Mouse (Mus musculus) midbrain, embryonic 12.5 days (tissue): ENCODE results near the gene Mrpl49. TPM values are rescaled to one million over a fixed set of nuclear protein-coding genes. Genes with fewer than 3 reads are reported as not detected.
"Not testable (repeated sequence)": the region's sequence is repeated elsewhere in the genome, so short reads cannot be mapped to it uniquely, and the experiment has no call there.

Experiments used
- ATAC-seq: fragments of 200-750 bp; cut with Nextera tagmentation; 2 replicates; pipeline ENCODE4 v1.8.0; 2017; ENCODE audit warnings: low read depth, moderate TSS enrichment, moderate library complexity; ENCODE audit not compliant: low FRiP score
- H3K27ac ChIP-seq: fragments of 300-500 bp; sonication (generic); replicated peaks from 2 replicates; pipeline ENCODE4 v1.5.1; 2016; ENCODE audit warnings: mild to moderate bottlenecking
- H3K27me3 ChIP-seq: fragments of 300-500 bp; sonication (generic); 2 replicates; pipeline ENCODE4 v1.6.1; 2016; ENCODE audit warnings: mild to moderate bottlenecking
- H3K36me3 ChIP-seq: fragments of 300-500 bp; sonication (generic); 2 replicates; pipeline ENCODE4 v1.6.1; 2016
- H3K4me1 ChIP-seq: fragments of 300-500 bp; sonication (generic); 2 replicates; pipeline ENCODE4 v1.6.1; 2016
- H3K4me2 ChIP-seq: fragments of 300-500 bp; sonication (generic); replicated peaks from 2 replicates; pipeline ENCODE4 v1.6.1; 2016; ENCODE audit warnings: mild to moderate bottlenecking, moderate library complexity
- H3K4me3 ChIP-seq: fragments of 300-500 bp; sonication (generic); 2 replicates; pipeline ENCODE4 v1.5.1; 2016; ENCODE audit warnings: mild to moderate bottlenecking
- H3K9ac ChIP-seq: fragments of 300-500 bp; sonication (generic); replicated peaks from 2 replicates; pipeline ENCODE4 v1.6.1; 2016; ENCODE audit warnings: mild to moderate bottlenecking, moderate library complexity
- H3K9me3 ChIP-seq: fragments of 300-500 bp; sonication (generic); 2 replicates; pipeline ENCODE4 v1.6.1; 2016; ENCODE audit warnings: mild to moderate bottlenecking
- WGBS: fragments of 180-500 bp; shearing (Covaris S2); methylation state at CpG from one replicate; pipeline ENCODE4 v1.1.7; 2016; 5-methylcytosine and 5-hydroxymethylcytosine counted together
- polyA plus RNA-seq: library from polyadenylated mRNA; unstranded; fragments of >200 nt; fragmentation: Nextera tagmentation; extraction: Ambion mirVana; gene quantifications from 2 replicates; pipeline ENCODE4 v1.2.1, GENCODE M21; 2016

Gene Mrpl49
- polyA plus RNA-seq, 1 experiment from 2014 or later, result 75.8 TPM

DNA sequence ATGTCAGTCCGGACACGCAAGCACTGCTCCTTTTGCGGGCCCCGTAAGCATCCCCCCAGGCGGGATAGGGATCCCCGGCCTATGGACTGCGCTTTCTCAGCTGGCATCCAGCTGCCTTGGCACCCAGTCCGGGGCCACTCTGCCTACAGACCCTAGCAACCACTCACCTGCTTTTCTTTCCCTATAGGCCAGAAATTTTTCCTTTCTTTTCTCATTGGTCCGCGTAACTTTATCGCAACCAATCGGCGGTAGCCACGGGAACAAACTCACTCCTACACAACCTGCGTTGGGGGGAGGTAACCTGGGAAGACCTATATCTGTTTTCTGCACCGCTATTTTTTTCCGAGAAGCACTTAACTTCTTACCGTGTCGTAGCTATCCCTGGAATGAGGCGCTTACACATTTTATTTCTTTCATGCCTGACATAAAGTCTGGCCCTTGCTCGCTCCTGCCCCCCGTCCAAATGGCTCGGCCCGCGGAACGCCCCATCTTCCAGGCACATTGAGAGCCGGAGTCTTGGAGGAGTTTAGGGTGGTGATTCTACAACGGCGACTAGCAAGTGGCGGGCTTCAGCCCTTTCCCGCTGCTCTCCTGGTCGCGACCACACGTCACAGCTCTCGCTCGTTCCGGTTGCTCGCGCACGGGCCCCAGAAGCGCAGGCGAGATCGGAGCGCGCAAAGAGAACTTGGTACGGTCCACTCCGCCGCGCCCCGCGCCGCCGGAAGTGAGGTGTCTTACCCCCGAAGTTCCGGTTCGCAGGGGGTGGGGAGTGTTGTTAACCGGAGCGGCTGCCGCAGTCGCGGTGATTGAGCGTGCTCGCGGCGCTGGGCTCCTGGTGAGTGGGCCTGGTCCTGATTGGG lies 11.1 kb downstream of the Mrpl49 start, which contains the start of gene Syvn1:
TSS of gene Syvn1 (plus strand) at position 283 of the 860 bp plus-strand sequence.
- Histone ChIP-seq H3K9me3 (no peaks in the 10 kb centered on the region), H3K36me3 (peaks cover 34% of the 10 kb centered on the region), H3K27me3 (no peaks in the 10 kb centered on the region), H3K4me3 (peak within 1 kb of the TSS; percentile 97), H3K9ac (peak within 1 kb of the TSS; percentile 91), H3K4me1 (peaks cover 21% of the 10 kb centered on the region), H3K27ac (peak within 1 kb of the TSS; percentile 99), H3K4me2 (peak within 1 kb of the TSS; percentile 99)
- under 1% methylated on average over 65 of the region's 65 CpGs for WGBS
- ATAC-seq, result peak; percentile 88

- Histone ChIP-seq H3K4me2 (peak overlapping the region; percentile 99), H3K9ac (peak overlapping the region; percentile 82), H3K27ac (peak overlapping the region; percentile 99), H3K27me3 (no peaks in the 10 kb centered on the region), H3K36me3 (peaks cover 25% of the 10 kb centered on the region), H3K4me3 (peak overlapping the region; percentile 97), H3K4me1 (peaks cover 21% of the 10 kb centered on the region), H3K9me3 (no peaks in the 10 kb centered on the region)
- WGBS, result 25% methylated on average over 20 of the region's 20 CpGs
- peak; percentile 47 for ATAC-seq
These were observed 12.0 kb downstream of the Mrpl49 start for GRCm38 (mm10) chr19:6045366-6046293.

- H3K27me3 ChIP-seq, H3K36me3 ChIP-seq, H3K9me3 ChIP-seq, H3K4me3 ChIP-seq, H3K27ac ChIP-seq, ATAC-seq, H3K4me2 ChIP-seq, H3K9ac ChIP-seq: not testable (repeated sequence)
- 69% methylated on average over 4 of the region's 4 CpGs for WGBS
- H3K4me1 ChIP-seq, result peaks cover 21% of the 10 kb centered on the region
These were observed 13.5 kb downstream of the Mrpl49 start for GRCm38 (mm10) chr19:6044102-6044501.

DNA sequence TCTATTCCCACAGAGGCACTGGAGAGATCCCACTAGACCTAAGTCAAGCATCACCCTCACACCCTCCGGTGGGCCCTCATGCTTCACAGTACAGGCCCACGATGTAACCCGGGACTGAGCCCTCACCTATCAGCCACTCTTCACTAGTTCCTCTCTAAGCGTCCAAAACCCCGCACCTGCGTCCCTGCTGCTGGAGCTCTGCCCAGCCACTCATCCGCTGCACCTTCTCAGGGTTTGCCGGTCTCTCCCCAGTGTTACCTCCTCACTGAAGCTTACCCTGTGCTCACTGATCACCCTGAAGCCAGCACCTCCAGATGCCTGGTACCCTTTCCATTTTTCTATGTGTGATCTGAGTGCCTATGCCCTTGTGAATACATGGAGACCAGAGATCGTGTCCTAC lies 15.3 kb downstream of the Mrpl49 start:
- WGBS, result 82% methylated on average over 9 of the region's 9 CpGs
- H3K27ac ChIP-seq, result no peak overlapping the region

DNA sequence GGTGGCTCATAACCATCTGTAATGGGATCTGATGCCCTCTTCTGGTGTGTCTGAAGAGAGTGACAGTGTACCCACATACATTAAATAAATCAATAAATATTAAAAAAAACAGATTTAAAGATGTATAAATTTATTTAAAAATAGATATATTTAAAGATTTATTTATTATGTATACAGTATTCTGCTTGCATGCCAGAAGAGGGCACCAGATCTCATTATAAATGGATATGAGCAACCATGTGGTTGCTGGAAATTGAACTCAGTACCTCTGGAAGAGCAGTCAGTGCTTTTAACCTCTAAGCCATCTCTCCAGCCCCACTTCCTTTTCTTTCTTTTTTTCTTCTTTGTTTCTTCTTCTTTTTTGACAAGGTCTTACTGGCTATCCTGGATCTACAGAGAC lies 17.6 kb downstream of the Mrpl49 start:
- Histone ChIP-seq H3K4me1 (peaks cover under 1% of the 10 kb centered on the region; the same call in 1 of the 2 replicates), H3K27ac (no peak overlapping the region), H3K27me3 (no peaks in the 10 kb centered on the region), H3K4me2 (no peak overlapping the region), H3K9ac (no peak overlapping the region), H3K4me3 (no peak overlapping the region), H3K9me3 (no peaks in the 10 kb centered on the region), H3K36me3 (no peaks in the 10 kb centered on the region)
- ATAC-seq, result no peak

More for the DNA sequence above, 15.3 kb downstream of the Mrpl49 start:
- no peak overlapping the region for H3K4me3 ChIP-seq
- peaks cover 10% of the 10 kb centered on the region for H3K4me1 ChIP-seq
- H3K4me2 ChIP-seq, result no peak overlapping the region
- H3K36me3 ChIP-seq, result no peaks in the 10 kb centered on the region
- ATAC-seq, result no peak
- H3K27me3 ChIP-seq, result no peaks in the 10 kb centered on the region
- H3K9me3 ChIP-seq, result no peaks in the 10 kb centered on the region
- no peak overlapping the region for H3K9ac ChIP-seq

DNA sequence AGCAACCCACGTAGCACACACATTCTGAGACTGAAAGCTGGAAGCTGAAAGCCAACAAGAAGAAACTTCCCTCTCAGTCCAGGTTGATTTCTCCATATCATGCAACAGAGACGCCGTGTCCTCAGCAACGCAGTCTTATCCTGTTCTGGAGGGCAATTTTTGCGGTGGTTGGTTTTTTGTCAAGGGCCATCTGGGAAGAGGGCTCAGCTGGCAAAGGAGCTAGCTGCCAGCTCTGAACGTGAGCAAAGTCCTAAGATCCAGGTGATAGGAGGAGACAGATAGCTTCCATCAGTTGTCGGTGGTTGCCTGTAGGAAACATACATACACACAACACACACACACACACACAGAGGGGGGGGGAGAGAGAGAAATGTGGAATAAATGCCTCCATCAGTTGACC lies 19.3 kb downstream of the Mrpl49 start:
- Histone ChIP-seq H3K9me3 (no peaks in the 10 kb centered on the region), H3K4me2 (no peak overlapping the region), H3K36me3 (no peaks in the 10 kb centered on the region), H3K27ac (no peak overlapping the region), H3K27me3 (no peaks in the 10 kb centered on the region), H3K4me3 (no peak overlapping the region), H3K4me1 (no peaks in the 10 kb centered on the region), H3K9ac (no peak overlapping the region)
- 83% methylated on average over 7 of the region's 7 CpGs for WGBS
- ATAC-seq, result no peak

DNA sequence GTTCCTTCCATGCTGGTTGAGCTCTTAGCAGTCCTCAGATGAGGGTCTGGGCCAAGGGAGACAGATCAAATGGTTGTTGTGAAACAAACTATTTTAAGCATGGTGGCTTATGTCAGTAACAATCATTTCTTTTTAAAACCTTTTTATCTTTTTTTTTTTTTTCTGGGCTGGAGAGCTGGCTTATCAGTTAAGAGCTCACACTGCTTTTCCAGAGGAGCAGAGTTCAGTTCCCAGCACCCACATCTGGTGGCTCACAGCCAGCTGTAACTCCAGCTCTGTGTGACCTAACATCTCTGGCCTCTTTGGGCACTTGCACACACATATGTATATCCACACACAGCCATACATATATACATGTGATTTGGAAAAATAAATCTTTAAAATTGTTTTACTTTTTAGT lies 19.9 kb downstream of the Mrpl49 start:
- no peak overlapping the region for H3K4me2 ChIP-seq
- no peaks in the 10 kb centered on the region for H3K4me1 ChIP-seq
- H3K4me3 ChIP-seq, result no peak overlapping the region
- H3K27ac ChIP-seq, result no peak overlapping the region
- H3K36me3 ChIP-seq, result no peaks in the 10 kb centered on the region
- H3K27me3 ChIP-seq, result no peaks in the 10 kb centered on the region
- no peak for ATAC-seq
- H3K9me3 ChIP-seq, result no peaks in the 10 kb centered on the region
- H3K9ac ChIP-seq, result no peak overlapping the region

DNA sequence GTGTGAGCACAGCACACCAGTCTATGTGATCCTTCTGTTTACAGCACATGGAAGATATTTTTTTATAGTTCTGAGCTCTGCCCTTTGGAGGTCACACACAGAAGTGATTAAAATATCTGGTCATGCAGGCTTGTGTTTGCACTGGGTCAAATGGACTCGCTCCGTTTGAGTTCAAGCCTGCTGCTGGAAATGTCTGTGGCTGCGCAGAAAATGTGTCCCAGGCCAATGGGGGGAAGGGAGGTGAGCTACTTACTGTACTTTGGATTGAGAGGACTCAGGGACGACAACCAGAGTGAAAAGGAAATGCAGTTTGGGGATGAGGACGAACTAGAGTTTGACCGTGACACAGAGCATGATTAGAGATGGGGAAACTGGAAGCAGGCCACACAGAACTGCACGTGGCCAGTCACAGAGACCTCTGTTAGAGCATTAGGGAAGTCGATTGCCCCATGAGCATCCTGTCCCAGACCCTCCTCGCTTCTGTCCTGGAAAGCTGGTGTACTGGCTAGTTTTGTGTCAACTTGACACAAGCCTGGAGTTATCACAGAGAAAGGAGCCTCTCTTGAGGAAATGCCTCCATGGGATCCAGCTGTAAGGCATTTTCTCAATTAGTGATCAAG lies 21.5 kb downstream of the Mrpl49 start:
- no peaks in the 10 kb centered on the region for H3K27me3 ChIP-seq
- 77% methylated on average over 9 of the region's 9 CpGs for WGBS
- H3K9me3 ChIP-seq, result no peaks in the 10 kb centered on the region
- no peak overlapping the region for H3K4me2 ChIP-seq
- no peaks in the 10 kb centered on the region for H3K36me3 ChIP-seq
- H3K27ac ChIP-seq, result no peak overlapping the region
- H3K4me1 ChIP-seq, result no peaks in the 10 kb centered on the region
- no peak overlapping the region for H3K9ac ChIP-seq
- no peak overlapping the region for H3K4me3 ChIP-seq
- no peak for ATAC-seq

GRCm38 (mm10) chr19:6030520-6031280 lies 26.9 kb downstream of the Mrpl49 start:
- no peak overlapping the region for H3K9ac ChIP-seq
- no peaks in the 10 kb centered on the region for H3K9me3 ChIP-seq
- H3K4me2 ChIP-seq, result no peak overlapping the region
- H3K27ac ChIP-seq, result no peak overlapping the region
- no peak overlapping the region for H3K4me3 ChIP-seq
- ATAC-seq, result no peak
- H3K4me1 ChIP-seq, result no peaks in the 10 kb centered on the region
- H3K36me3 ChIP-seq, result no peaks in the 10 kb centered on the region
- 73% methylated on average over 14 of the region's 14 CpGs for WGBS
- H3K27me3 ChIP-seq, result 0 out of 2 replicates have a peak, but pooled peaks cover 3% of the 10 kb centered on the region

DNA sequence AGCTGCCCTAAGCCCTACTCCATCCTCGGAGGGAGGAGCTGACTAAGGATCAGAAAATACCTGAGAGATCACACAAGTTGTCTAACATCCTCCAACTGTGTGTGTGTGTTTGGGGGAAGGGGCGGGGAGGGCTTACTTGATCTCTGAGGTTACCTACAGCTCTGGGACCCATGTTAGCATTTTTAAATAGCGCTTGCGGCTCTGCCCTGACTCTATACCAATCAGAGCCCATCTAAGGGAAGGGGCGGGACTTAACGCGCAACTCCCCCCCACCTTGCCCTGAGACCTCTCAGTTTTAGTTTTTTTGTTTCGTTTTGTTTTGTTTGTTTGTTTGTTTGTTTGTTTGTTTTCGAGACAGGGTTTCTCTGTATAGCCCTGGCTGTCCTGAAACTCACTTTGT lies 28.2 kb downstream of the Mrpl49 start:
- H3K4me1 ChIP-seq, result no peaks in the 10 kb centered on the region
- H3K27me3 ChIP-seq, result 0 out of 2 replicates have a peak, but pooled peaks cover 3% of the 10 kb centered on the region
- 78% methylated on average over 9 of the region's 9 CpGs for WGBS
- no peak for ATAC-seq
- no peak overlapping the region for H3K4me2 ChIP-seq
- no peak overlapping the region for H3K27ac ChIP-seq
- H3K9me3 ChIP-seq, result no peaks in the 10 kb centered on the region
- no peak overlapping the region for H3K9ac ChIP-seq
- no peak overlapping the region for H3K4me3 ChIP-seq
- H3K36me3 ChIP-seq, result no peaks in the 10 kb centered on the region

- no peak overlapping the region for H3K9ac ChIP-seq
- H3K4me3 ChIP-seq, result no peak overlapping the region
- 90% methylated on average over 6 of the region's 6 CpGs for WGBS
- H3K9me3 ChIP-seq, result no peaks in the 10 kb centered on the region
- no peak overlapping the region for H3K4me2 ChIP-seq
- 0 out of 2 replicates have a peak, but pooled peaks cover 3% of the 10 kb centered on the region for H3K27me3 ChIP-seq
- ATAC-seq, result no peak
- no peaks in the 10 kb centered on the region for H3K36me3 ChIP-seq
- no peak overlapping the region for H3K27ac ChIP-seq
- H3K4me1 ChIP-seq, result no peaks in the 10 kb centered on the region
These were observed 28.6 kb downstream of the Mrpl49 start for GRCm38 (mm10) chr19:6028991-6029390.
